Mouse (Mus musculus) lung, embryonic 15.5 days (tissue): ENCODE results near the gene Elf1. TPM values are rescaled to one million over a fixed set of nuclear protein-coding genes. Genes with fewer than 3 reads are reported as not detected.

ENCODE experiments used
- ATAC-seq: fragments of 200-750 bp; cut with Nextera tagmentation; 2 replicates; pipeline ENCODE4 v1.8.0; 2017; ENCODE audit warnings: moderate number of reproducible peaks, borderline replicate concordance; ENCODE audit not compliant: low FRiP score, low TSS enrichment; ENCODE audit errors: extremely low read depth
- H3K27ac ChIP-seq: fragments of 300-500 bp; sonication (generic); 2 replicates; pipeline ENCODE4 v1.5.1; 2015; ENCODE audit warnings: moderate library complexity, mild to moderate bottlenecking, inconsistent platforms
- H3K27me3 ChIP-seq: fragments of 300-500 bp; sonication (generic); 2 replicates; pipeline ENCODE4 v1.6.1; 2015; ENCODE audit warnings: inconsistent platforms
- H3K36me3 ChIP-seq: fragments of 300-500 bp; sonication (generic); 2 replicates; pipeline ENCODE4 v1.6.1; 2015; ENCODE audit warnings: inconsistent platforms
- H3K4me1 ChIP-seq: fragments of 300-500 bp; sonication (generic); 2 replicates; pipeline ENCODE4 v1.6.1; 2015; ENCODE audit warnings: inconsistent platforms
- H3K4me2 ChIP-seq: fragments of 300-500 bp; sonication (generic); 2 replicates; pipeline ENCODE4 v1.6.1; 2015; ENCODE audit warnings: inconsistent platforms, mild to moderate bottlenecking, moderate library complexity
- H3K4me3 ChIP-seq: fragments of 300-500 bp; sonication (generic); 2 replicates; pipeline ENCODE4 v1.5.1; 2015; ENCODE audit warnings: mild to moderate bottlenecking, inconsistent platforms
- H3K9ac ChIP-seq: fragments of 300-500 bp; sonication (generic); 2 replicates; pipeline ENCODE4 v1.6.1; 2015; ENCODE audit warnings: inconsistent platforms
- H3K9me3 ChIP-seq: fragments of 300-500 bp; sonication (generic); 2 replicates; pipeline ENCODE4 v1.6.1; 2016; ENCODE audit warnings: inconsistent platforms
- WGBS: fragments of 180-500 bp; shearing (Covaris S2); methylation state at CpG from one replicate; pipeline ENCODE4 v1.1.7; 2015; 5-methylcytosine and 5-hydroxymethylcytosine counted together
- polyA plus RNA-seq: library from polyadenylated mRNA; unstranded; fragments of >200 nt; fragmentation: Nextera tagmentation; extraction: Ambion mirVana; gene quantifications from 2 replicates; pipeline ENCODE4 v1.2.1, GENCODE M21; 2015

Elf1 gene
- polyA plus RNA-seq, 1 experiment from 2014 or later, result 18.8 TPM

- Histone ChIP-seq H3K9me3 (no peaks in the 10 kb centered on the region), H3K4me2 (no peak overlapping the region), H3K27me3 (no peaks in the 10 kb centered on the region), H3K27ac (no peak overlapping the region), H3K4me1 (peaks cover 10% of the 10 kb centered on the region; the same call in 1 of the 2 replicates), H3K4me3 (no peak overlapping the region), H3K9ac (no peak overlapping the region), H3K36me3 (peaks cover 4% of the 10 kb centered on the region; the same call in 1 of the 2 replicates)
- WGBS, result 77% methylated on average over 9 of the region's 9 CpGs
- no peak for ATAC-seq
Observed at GRCm38 (mm10) chr14:79499326-79499725, 18.3 kb downstream of the Elf1 start.

DNA sequence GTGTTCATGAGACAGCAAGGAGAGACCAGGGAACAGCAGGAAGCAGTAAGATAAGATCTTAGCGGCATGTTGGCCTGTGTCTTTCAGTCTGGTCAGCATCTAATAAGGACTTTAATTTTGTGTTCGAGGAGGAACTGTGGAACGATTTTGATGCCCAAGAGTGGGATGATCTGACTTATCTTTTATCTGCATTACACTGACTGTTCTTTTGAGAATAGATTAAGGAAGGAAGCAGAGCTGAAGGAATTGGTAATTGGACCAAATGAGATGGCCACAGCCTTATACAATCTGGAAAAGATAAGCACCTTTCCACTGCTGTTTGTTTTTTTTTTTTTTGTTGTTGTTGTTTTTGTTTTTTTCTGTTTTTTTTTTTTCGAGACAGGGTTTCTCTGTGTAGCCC lies 19.8 kb downstream of the Elf1 start:
- Histone ChIP-seq H3K4me3 (no peak overlapping the region), H3K9ac (no peak overlapping the region), H3K36me3 (peaks cover 4% of the 10 kb centered on the region; the same call in 1 of the 2 replicates), H3K9me3 (no peaks in the 10 kb centered on the region), H3K4me1 (peaks cover 12% of the 10 kb centered on the region; the same call in 1 of the 2 replicates), H3K27ac (no peak overlapping the region), H3K27me3 (no peaks in the 10 kb centered on the region), H3K4me2 (no peak overlapping the region)
- no peak for ATAC-seq
- 81% methylated on average over 4 of the region's 4 CpGs for WGBS

DNA sequence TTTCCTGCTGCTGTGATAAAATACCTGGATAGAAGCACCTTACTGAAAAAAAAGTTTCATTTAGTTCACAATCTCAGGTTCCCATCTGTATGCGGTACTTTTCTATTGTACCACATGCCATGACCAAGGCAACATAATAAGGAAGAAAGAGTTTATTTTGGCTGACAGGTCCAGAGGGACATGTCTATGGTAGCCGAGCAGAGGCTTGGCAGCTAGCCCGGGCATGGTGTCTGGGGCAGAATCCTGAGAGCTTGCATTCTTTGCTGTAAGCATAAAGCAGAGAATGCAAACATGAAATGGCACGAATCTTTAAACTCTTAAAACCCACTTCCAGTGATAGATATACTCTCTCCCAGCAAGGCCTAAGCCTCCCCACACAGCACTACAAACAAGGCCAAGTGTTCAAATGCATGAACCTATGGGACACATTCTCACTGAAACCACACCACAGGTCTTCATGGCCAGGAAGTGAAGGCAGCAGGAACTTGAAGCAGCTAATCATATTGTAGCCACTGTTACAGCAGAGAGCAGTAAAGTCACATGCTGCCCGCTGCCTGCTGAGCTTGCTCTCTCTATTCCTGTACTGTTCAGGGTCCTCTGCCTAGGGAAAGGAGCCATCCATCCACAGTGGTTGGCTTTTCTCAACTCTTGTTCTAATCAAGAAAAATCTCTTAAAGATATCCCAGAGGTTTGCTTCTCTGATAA lies 22.5 kb downstream of the Elf1 start:
- H3K36me3 ChIP-seq, result peaks cover 4% of the 10 kb centered on the region; the same call in 1 of the 2 replicates
- no peak overlapping the region for H3K9ac ChIP-seq
- no peaks in the 10 kb centered on the region for H3K9me3 ChIP-seq
- no peak overlapping the region for H3K4me3 ChIP-seq
- 0 out of 2 replicates have a peak, but pooled peaks have one; percentile 27 for ATAC-seq
- H3K4me2 ChIP-seq, result no peak overlapping the region
- no peaks in the 10 kb centered on the region for H3K27me3 ChIP-seq
- WGBS, result 38% methylated on average over 5 of the region's 5 CpGs
- H3K27ac ChIP-seq, result peak overlapping the region; percentile 66
- H3K4me1 ChIP-seq, result peaks cover 12% of the 10 kb centered on the region; the same call in 1 of the 2 replicates

DNA sequence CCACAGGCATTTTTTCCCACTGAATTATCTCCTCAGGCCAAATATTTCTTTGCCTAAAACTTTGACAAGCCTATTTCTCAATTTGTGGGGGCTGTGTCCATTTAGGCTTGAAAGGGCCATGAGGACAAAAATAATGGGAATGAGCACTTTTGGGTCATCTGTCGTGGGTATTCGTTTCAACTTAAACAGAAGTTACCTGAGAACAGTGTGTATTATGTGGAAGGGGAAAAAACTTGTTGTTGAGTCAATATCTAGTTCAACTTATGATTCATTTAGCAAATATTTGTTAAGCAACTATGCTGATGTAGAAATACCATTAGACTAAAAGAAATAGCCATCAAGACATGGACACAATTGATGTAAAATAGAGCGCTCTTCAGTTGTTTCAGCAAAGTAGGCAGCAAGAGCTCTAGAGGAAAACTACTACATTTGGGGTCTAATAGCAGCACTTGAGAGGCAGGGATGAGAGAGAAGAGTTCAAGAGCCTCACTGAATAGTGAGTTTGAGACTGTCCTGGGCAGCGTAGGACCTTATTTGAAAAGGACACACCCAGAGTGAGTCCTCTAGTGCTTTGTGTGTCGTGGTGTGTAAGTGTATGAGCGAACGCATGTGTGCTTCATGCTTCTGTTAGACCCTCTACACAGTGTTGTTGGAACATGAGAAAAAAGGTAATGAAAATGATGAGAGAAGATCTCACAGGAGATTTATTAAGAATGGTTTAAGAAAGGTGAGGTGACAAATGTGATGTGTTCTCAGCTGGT lies 23.4 kb downstream of the Elf1 start:
- no peak overlapping the region for H3K4me3 ChIP-seq
- no peaks in the 10 kb centered on the region for H3K27me3 ChIP-seq
- 80% methylated on average over 7 of the region's 7 CpGs for WGBS
- no peak overlapping the region for H3K4me2 ChIP-seq
- H3K9me3 ChIP-seq, result no peaks in the 10 kb centered on the region
- peaks cover 12% of the 10 kb centered on the region; the same call in 1 of the 2 replicates for H3K4me1 ChIP-seq
- H3K36me3 ChIP-seq, result peaks cover 4% of the 10 kb centered on the region; the same call in 1 of the 2 replicates
- ATAC-seq, result no peak
- H3K27ac ChIP-seq, result peak overlapping the region; percentile 66
- H3K9ac ChIP-seq, result no peak overlapping the region

DNA sequence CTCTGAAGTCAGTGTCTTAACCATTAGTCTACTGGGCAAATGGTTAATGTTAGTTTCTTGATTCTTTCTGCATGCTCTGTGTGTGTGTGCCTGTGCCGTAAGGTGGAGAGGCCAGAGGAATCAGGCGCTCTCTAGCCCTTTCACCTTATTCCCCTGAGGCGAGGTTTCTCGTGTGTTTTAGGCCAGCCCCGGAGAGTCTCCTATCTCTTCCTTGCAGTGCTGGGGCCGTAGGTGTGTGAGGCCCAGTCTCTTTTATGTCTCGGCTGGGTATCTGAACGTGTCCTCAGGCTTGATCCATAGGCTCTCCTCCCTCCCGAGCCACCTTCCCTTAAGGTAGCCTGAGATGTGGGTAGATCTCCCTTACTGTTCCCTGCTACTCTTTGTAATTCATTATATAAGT lies 25.2 kb downstream of the Elf1 start:
- Histone ChIP-seq H3K9me3 (no peaks in the 10 kb centered on the region), H3K36me3 (peaks cover 4% of the 10 kb centered on the region; the same call in 1 of the 2 replicates), H3K4me1 (peaks cover 22% of the 10 kb centered on the region; the same call in 1 of the 2 replicates), H3K4me3 (no peak overlapping the region), H3K9ac (no peak overlapping the region), H3K27ac (no peak overlapping the region), H3K27me3 (no peaks in the 10 kb centered on the region), H3K4me2 (no peak overlapping the region)
- WGBS, result 70% methylated on average over 9 of the region's 9 CpGs
- no peak for ATAC-seq

DNA sequence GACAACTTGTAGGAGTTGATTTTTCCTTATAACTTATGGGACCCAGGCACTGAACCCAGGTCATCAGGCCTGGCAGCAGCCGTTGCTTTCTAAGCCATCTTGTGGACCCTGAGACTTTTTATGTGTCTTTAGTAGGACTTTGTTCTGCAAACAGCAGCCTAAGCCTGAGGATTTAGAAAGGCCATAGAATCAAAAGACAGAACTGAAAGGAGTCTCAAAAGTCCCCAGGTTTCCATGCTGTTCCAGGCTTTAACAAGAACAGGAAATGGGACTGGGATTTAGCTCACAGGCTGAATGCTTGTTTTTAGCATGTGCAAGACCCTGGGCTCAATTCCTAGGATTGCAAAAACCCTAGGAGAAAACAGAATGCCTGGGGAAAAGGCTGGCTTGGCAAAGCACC lies 26.9 kb downstream of the Elf1 start:
- H3K27me3 ChIP-seq, result no peaks in the 10 kb centered on the region
- H3K4me1 ChIP-seq, result peaks cover 23% of the 10 kb centered on the region; the same call in 1 of the 2 replicates
- H3K27ac ChIP-seq, result no peak overlapping the region
- ATAC-seq, result no peak
- H3K36me3 ChIP-seq, result no peaks in the 10 kb centered on the region
- H3K4me2 ChIP-seq, result no peak overlapping the region
- WGBS, result 76% methylated on average over 1 of the region's 1 CpGs
- no peaks in the 10 kb centered on the region for H3K9me3 ChIP-seq
- H3K4me3 ChIP-seq, result no peak overlapping the region
- no peak overlapping the region for H3K9ac ChIP-seq

- Histone ChIP-seq H3K4me1 (peaks cover 17% of the 10 kb centered on the region; the same call in 1 of the 2 replicates), H3K9me3 (no peaks in the 10 kb centered on the region), H3K4me3 (no peak overlapping the region), H3K4me2 (no peak overlapping the region), H3K27ac (no peak overlapping the region), H3K9ac (no peak overlapping the region), H3K27me3 (no peaks in the 10 kb centered on the region), H3K36me3 (no peaks in the 10 kb centered on the region)
- no peak for ATAC-seq
- WGBS, result 80% methylated on average over 9 of the region's 9 CpGs
Observed at GRCm38 (mm10) chr14:79508662-79509305, 27.8 kb downstream of the Elf1 start.

DNA sequence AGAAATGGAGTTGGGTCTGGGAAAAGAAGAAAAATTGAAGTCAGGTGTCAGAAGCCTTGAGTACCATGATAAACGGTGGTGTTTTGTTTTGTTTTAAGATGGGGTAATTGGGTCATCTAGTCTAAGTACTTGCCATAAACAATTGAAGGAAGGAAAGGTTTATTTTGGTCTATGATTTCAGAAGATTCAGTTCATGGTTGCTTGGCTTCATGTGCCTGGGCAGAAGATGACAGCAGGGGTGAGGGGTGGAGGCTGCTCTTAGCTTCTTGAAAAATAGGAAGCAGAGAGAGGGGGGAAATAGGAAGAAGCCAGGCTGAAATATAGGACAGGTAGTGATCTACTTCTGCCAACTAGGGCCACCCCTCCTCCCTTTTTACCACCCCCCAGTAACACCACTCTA lies 30.5 kb downstream of the Elf1 start:
- no peaks in the 10 kb centered on the region for H3K36me3 ChIP-seq
- H3K4me1 ChIP-seq, result 0 out of 2 replicates have a peak, but pooled peaks cover 10% of the 10 kb centered on the region
- peak; percentile 13; the same call in 1 of the 2 replicates for ATAC-seq
- H3K4me2 ChIP-seq, result no peak overlapping the region
- no peak overlapping the region for H3K27ac ChIP-seq
- no peak overlapping the region for H3K4me3 ChIP-seq
- H3K27me3 ChIP-seq, result no peaks in the 10 kb centered on the region
- no peak overlapping the region for H3K9ac ChIP-seq
- no peaks in the 10 kb centered on the region for H3K9me3 ChIP-seq
- 57% methylated on average over 1 of the region's 1 CpGs for WGBS

- H3K36me3 ChIP-seq, result no peaks in the 10 kb centered on the region
- 82% methylated on average over 2 of the region's 2 CpGs for WGBS
- no peak overlapping the region for H3K4me3 ChIP-seq
- H3K4me2 ChIP-seq, result no peak overlapping the region
- H3K4me1 ChIP-seq, result peaks cover 20% of the 10 kb centered on the region; the same call in 1 of the 2 replicates
- no peak overlapping the region for H3K9ac ChIP-seq
- H3K9me3 ChIP-seq, result no peaks in the 10 kb centered on the region
- no peaks in the 10 kb centered on the region for H3K27me3 ChIP-seq
- H3K27ac ChIP-seq, result no peak overlapping the region
- no peak for ATAC-seq
Observed at GRCm38 (mm10) chr14:79513951-79514350, 33.0 kb downstream of the Elf1 start.

GRCm38 (mm10) chr14:79515100-79515499 lies 34.1 kb downstream of the Elf1 start:
- H3K9me3 ChIP-seq, result no peaks in the 10 kb centered on the region
- ATAC-seq, result no peak
- H3K27me3 ChIP-seq, result no peaks in the 10 kb centered on the region
- H3K4me3 ChIP-seq, result peak overlapping the region; percentile 25
- WGBS, result 49% methylated on average over 8 of the region's 8 CpGs
- peak overlapping the region; percentile 29; the same call in 1 of the 2 replicates for H3K4me2 ChIP-seq
- H3K9ac ChIP-seq, result no peak overlapping the region
- peaks cover 23% of the 10 kb centered on the region; the same call in 1 of the 2 replicates for H3K4me1 ChIP-seq
- no peaks in the 10 kb centered on the region for H3K36me3 ChIP-seq
- H3K27ac ChIP-seq, result peak overlapping the region; percentile 63

- 52% methylated on average over 8 of the region's 8 CpGs for WGBS
Observed at GRCm38 (mm10) chr14:79515511-79516242, 34.7 kb downstream of the Elf1 start.

More at GRCm38 (mm10) chr14:79515511-79516242, 34.7 kb downstream of the Elf1 start:
- Histone ChIP-seq H3K36me3 (no peaks in the 10 kb centered on the region), H3K4me2 (peak overlapping the region; percentile 29), H3K4me1 (peaks cover 19% of the 10 kb centered on the region; the same call in 1 of the 2 replicates), H3K27me3 (no peaks in the 10 kb centered on the region), H3K9ac (peak overlapping the region; percentile 19), H3K4me3 (peak overlapping the region; percentile 25), H3K9me3 (no peaks in the 10 kb centered on the region), H3K27ac (peak overlapping the region; percentile 63)
- no peak; the same call in 1 of the 2 replicates for ATAC-seq
